Mouse (Mus musculus): Measurements from ENCODE around the gene Gstp1.
A peak's percentile ranks its signal among the peaks of the same experiment; 100 is the strongest.
"Not testable (repeated sequence)": the region's sequence is repeated elsewhere in the genome, so short reads cannot be mapped to it uniquely, and the experiment has no call there.

Gene Gstp1

DNA sequence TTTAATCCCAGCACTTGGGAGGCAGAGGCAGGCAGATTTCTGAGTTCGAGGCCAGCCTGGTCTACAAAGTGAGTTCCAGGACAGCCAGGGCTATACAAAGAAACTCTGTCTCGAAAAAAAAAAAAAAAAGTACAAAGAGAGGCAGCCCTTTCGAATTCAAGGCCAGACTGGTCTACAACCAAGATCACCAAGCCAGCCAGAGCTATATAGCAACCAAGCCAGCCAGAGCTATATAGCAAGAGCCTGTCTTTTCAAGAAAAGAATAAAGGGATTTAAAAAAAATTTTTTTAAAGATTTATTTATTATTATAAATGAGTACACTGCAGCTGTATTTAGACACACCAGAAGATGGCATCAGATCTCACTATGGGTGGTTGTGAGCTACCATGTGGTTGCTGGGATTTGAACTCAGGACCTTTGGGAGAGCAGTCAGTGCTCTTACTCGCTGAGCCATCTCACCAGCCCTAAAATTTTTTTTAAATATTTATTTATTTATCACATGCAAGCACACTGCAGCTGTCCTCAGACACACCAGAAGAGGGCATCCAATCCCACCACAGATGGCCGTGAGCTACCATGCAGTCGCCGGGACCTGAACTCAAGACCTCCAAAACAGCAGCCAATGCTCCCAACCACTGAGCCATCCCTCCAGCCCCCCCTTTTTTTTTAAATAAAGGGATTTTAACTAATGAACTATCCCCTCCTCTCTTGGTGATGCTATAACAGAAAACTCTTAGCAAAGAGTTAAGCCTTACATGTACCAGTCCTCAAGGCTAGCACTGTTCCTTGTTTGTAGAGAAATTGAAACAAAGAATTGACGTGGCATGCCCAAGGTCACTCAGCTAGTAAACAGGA, 22.5 kb upstream of the Gstp1 start:
- DNase-seq, result not testable (repeated sequence)

GRCm38 (mm10) chr19:4059069-4059740, 21.4 kb upstream of the Gstp1 start, which contains the start of gene Gstp3:
Gene Gstp3 (minus strand): TSS chr19:4059569.
- DNase-seq, result no peak

- no peak for DNase-seq
These were observed 20.8 kb upstream of the Gstp1 start for GRCm38 (mm10) chr19:4058581-4058980.

DNA sequence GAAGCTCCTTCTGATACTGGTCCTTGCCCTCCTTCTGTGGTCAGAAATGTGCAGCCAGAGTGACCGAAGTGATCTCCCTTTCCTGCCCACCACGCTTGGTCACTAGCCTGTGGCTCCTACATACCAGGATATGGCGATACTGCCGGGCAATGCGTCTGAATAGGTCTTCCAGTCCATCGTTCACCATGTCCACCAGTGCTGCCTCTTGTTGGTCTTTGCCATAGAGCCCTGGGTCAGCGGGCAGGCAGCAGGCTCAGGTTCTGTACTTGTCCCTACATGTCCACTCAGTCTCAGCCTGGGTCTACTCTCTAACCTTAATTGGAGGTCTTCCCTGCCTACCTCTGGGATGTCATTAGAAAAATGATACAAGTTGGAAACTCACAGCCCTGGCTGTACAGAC, 20.2 kb upstream of the Gstp1 start:
- no peak for DNase-seq

DNA sequence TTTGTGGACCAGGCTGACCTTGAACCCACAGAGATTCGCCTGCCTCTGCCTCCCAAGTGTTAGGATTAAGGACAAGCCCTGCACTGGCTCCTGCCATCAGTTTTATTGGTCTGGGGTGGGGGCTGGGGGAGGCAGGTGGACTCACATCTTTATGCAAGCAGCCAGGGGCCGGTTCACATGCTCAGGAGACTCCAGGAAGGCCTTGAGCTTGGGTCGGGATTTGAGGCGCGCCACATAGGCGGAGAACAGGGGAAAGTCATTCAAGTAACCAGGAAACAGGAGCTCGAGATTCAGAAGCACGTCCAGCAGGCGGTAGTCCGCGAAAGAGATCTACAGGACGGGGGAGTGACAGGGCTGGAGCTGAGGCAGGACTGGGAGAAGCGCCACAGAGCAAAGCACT, 19.6 kb upstream of the Gstp1 start:
- DNase-seq, result no peak

DNA sequence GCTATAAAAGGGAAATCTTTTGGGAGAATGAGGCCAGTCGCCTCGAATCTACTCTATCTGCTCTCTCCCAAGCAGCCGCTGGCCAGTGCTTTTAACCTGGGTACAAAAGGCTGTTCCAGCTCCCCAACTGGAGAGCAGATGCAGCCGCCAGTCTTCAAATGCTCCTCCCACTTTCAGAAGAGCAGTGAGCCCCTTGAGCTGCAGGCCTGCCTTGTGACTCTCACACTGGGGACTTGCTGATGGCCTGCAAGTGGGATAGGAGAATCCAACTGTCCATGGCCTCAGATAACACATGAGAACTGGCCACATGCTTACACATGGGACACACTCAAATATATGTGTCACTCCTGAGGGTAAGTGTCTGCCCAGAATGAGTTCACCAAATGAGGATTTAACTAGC, 18.9 kb upstream of the Gstp1 start:
- DNase-seq, result no peak

DNA sequence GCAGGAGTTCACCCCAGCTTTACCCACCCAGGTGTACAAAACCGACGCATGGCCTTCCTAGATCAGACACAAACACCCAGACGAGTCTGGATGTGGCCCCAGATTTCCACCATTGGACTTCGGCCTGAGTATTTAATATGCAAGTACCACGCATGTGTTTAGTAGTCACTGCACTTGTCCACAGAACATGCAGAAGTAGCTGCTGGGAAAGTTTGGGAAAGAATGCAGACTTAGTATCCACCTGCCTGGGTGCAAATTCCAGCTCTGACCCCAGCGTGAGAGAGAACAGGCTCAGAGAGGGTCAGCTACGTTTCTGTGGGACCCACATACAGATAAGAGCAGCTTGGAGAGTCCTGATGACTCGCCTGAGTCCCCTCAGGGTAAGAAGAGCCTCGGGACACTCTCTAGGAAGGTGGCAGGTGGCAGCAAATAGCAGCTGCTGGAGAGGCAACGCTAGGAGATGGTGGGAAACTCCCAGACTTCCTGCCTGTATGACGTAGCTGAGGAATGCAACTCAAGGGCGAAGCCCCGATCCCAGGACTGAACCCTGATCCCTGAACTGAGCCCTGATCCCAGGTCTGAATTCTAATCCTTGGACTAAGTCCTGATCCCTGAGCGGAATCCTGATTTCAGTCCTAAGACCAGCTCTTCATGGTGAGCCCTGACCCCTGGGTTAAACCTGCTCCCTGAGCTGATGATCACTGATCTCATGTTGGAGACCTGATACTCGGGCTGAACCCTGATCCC, 18.3 kb upstream of the Gstp1 start:
- DNase-seq, result no peak

GRCm38 (mm10) chr19:4055216-4055946, 17.6 kb upstream of the Gstp1 start:
- no peak for DNase-seq

GRCm38 (mm10) chr19:4054613-4055012, 16.8 kb upstream of the Gstp1 start:
- DNase-seq, result no peak

DNA sequence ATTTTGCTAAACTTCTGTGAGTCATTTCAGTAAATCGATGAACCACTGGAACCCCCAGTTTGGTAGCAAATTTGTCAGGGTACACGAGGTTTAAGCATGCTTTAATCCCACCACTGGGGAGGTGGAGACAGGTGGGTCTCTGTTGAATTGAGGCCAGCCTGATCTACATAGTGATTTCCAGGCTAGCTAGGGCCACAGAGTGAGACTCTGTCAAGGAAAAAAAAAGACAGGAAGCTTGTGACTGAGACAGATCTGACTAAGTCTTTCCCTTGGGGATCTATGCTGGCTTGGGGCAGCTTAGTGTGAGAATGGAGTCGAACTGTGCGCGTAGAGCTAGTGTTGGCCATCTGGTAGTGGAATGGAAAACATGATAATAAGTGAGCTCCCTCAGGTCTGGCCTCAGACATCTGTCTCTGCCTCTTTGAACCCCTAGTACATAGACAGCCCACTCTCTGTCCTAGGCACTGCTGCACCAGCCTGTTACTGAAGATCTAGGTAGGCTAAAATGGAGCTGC, 14.8 kb upstream of the Gstp1 start:
- no peak for DNase-seq

- peak; percentile 41 to 79 for DNase-seq
These were observed 14.1 kb upstream of the Gstp1 start for GRCm38 (mm10) chr19:4051741-4052515.

- no peak for DNase-seq
These were observed 13.2 kb upstream of the Gstp1 start for GRCm38 (mm10) chr19:4051016-4051415.

- not testable (repeated sequence) for DNase-seq
These were observed 11.3 kb upstream of the Gstp1 start for GRCm38 (mm10) chr19:4049069-4049468.

DNA sequence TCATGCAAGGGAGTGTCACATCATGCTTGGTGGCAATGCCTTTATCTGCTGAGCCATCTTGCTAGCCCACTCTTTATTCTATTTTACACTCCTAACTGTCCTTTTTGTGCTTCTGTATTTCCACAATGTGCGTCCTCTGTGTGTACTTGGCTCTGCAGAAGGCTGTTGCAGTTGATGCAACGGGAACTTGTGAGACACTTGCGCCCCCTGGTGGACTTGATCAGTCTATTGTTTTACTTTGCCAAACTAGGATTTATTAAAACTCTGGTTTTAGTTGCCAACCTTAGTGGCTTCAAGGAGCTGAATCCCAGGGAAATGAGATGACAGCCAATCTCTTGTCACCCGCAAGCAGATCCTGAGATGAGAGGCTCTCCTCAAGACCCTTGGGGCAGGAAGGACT, 10.1 kb upstream of the Gstp1 start:
- DNase-seq, result peak; percentile 49 to 87

GRCm38 (mm10) chr19:4046866-4047254, 9.1 kb upstream of the Gstp1 start:
- DNase-seq, result no peak

DNA sequence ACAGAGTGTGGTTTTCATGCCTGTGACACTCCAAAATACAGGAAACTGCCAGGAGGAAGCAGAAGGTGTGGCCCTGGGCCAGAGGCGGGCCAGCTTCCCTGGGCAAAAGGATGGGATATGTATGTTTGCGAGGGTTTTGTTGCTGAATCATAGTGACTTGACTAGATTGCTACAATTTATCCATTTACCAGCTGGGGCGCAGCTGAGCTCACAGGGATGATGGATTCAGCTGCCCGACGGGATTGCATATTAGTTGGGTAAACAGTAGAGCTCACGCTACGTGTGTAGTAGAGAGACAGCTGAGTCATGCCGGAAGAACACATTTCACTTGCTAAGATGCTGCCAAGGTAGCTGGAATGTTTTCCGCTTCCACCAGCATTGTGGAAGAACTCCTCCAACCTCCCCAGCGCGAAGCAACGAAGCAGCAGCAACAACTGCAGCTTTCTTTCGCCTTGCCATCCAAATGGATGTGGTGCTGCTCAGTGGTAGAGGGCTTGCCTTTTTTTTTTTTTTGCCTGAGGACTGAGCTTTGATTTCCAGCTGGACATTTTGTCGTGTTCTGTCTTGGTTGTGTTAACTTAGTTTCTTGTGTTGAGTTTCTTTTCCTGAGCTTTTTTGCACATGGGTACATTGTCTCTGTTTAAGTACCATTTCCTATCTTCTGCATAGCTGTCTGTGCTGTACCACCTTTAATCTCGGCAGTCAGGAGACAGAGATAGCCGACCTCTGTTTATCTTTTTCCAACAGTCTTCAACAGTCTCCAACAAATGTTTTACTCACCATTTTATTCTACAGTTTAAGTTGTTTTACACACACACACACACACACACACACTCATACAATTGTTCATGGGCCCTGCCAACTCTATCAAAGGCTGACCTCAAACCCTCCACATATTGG, 8.4 kb upstream of the Gstp1 start, which contains the start of gene Gstp2:
Gstp2 (minus strand) TSS at position 58 of the 900 bp plus-strand sequence.
- DNase-seq, result peak in 1 of 2 experiments; percentile 29

DNA sequence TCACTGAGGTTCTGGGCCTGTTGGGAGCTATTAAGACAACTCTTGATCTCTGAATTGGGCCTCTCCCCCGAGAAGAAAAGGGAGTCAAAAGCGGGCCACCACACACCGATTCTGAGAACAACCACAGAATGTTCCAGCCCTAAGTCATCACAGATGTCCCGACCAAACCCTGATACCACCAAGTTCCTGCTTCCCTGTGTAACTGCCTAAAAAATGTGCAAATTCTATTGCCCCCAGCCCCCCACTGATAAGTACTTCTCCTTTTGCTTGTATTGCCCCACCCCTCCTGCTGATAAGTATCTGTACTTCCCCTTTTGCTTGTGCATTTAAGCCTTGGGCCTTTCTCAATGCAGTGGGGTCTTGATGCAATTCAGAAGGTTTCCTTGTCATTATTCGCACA, 6.3 kb upstream of the Gstp1 start:
- not testable (repeated sequence) for DNase-seq

DNA sequence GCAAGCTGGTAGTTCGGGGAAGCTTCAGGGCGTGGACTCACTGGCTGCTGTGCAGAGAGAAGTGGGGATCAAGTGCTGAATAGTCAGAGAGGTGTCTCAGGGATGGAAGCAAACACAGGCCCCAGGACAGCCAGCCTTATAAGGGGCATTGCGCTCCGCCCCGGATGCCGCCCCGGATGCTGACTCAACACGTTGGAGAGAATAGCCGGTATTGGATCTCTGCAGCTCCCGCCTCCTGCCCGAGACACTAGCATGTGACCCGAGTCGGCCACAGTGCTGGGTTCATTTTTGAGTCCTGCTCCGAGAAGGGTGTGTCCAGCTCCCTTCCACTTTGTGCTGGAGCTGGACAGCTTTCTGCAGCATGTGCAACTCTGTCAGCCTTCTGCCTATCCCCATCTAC, 4.3 kb upstream of the Gstp1 start:
- DNase-seq, result no peak

GRCm38 (mm10) chr19:4041500-4041899, 3.7 kb upstream of the Gstp1 start:
- not testable (repeated sequence) for DNase-seq

DNA sequence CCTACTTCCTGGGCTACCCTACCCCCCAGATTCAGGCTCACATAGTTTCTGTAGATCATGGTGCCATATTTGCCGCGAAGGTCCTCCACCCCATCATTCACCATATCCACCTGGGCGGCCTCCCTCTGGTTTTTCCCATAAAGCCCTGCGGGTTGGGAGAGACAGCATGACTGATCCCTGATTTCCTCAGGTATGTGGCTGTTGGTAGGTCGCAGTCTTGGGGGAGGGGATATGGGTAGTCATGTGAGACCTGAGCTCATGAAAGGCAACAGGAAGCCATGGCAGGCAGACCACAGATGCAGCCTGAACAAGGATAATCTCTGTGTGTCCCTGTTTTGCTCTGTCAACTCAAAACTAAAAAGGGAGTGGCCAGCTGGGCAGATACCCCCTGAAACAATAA, 3.2 kb upstream of the Gstp1 start:
- not testable (repeated sequence) for DNase-seq

All from spleen, adult 18-20 months (tissue).